Mouse (Mus musculus): ENCODE results near the gene Magohb.

The Magohb gene

DNA sequence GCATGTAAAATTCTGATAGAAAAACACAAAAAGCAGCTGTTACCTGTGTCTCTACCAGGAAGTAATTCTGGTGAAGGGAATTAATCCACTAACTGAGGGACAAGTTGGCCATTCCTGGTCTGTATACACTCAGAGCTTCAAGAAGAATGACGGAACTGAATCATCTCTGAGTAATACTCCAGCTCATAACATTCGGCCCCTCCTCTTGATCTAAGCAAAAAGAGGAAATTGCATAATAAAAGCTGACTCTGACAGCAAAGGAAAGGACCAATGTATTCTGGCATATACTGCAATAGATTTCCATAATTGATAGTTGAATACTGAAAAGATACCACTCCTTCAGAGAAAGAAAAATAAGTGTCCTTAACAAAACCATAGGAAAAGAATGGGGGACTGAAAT is 45.8 kb downstream of the Magohb start, which contains the start of gene Klra2:
TSS of gene Klra2 (minus strand) at position 157 of the 400 bp plus-strand sequence.
- DNase-seq: no peak

DNA sequence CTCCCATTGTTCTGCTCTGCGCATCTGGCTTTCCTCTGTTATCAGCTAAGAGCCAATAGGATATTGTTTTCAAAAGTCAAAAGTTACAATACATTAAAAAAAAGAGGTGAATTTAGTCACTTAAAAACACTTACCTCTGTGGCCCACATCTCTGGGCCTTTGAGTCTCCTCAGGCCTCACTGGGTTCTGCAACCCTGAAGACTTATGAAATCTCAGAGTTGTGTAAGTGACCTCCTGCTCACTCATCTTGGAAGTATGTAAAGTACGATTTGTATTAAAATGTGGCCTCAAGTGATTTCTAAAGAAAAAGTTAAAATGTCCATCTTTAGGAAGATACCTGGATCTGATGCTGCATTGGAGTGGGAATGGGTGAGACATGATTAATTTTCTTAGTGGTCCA is 48.0 kb downstream of the Magohb start:
- DNase-seq: no peak

Data from cerebellum, adult 9-11 months (tissue).